21 mouse cellular contexts compared by ENCODE assay signal in genomic region chr7:121902757-121903411, GRCm38 (mm10). TPM values are rescaled to one million over a fixed set of nuclear protein-coding genes. Genes with fewer than 3 reads are reported as not detected.
A peak's percentile ranks its signal among the peaks of the same experiment; 100 is the strongest.
DNase-seq lines count a peak whose midpoint lies in the region; ATAC-seq and TF ChIP-seq lines count a peak whose summit lies in the region.
"Had no signal": no experiment of that assay in that cellular context is flagged by ENCODE, and none has a peak within 500 bp of the region (broad histone marks: within the 10 kb centered on the region; RNA-seq: fewer than 3 reads in every experiment).

No protein-coding gene starts in this region.

- 40% methylated on average over 8 of the region's 8 CpGs for WGBS in heart, embryonic 12.5 days
- WGBS in kidney, embryonic 14.5 days, result 62% methylated on average over 8 of the region's 8 CpGs
- 64% methylated on average over 8 of the region's 8 CpGs for WGBS in midbrain, postnatal 0 days
- WGBS in midbrain, embryonic 16.5 days, result 69% methylated on average over 8 of the region's 8 CpGs
- WGBS in stomach, embryonic 16.5 days, result 43% methylated on average over 8 of the region's 8 CpGs

- no peaks in the 10 kb centered on the region for H3K36me3 ChIP-seq in heart, embryonic 12.5 days
- H3K36me3 ChIP-seq in kidney, embryonic 14.5 days (ENCODE audit: control insufficient read depth, insufficient read depth, low read length), result no peaks in the 10 kb centered on the region
- H3K36me3 ChIP-seq in midbrain, postnatal 0 days (ENCODE audit: insufficient read depth, low read length), result no peaks in the 10 kb centered on the region
- H3K36me3 ChIP-seq in midbrain, embryonic 16.5 days (ENCODE audit: control insufficient read depth, insufficient read depth, low read length), result no peaks in the 10 kb centered on the region
- no peaks in the 10 kb centered on the region for H3K36me3 ChIP-seq in stomach, embryonic 16.5 days (ENCODE audit: control insufficient read depth, insufficient read depth, low read length)
- H3K36me3 ChIP-seq: hindbrain, embryonic 12.5 days had no signal

- no peak for TF ChIP-seq CTCF in midbrain, postnatal 0 days (IDR thresholded peaks at IDR 0.05)

- peak; percentile 75 for ATAC-seq in heart, embryonic 12.5 days (ENCODE audit: insufficient number of reproducible peaks, low FRiP score)
- ATAC-seq in kidney, embryonic 14.5 days (ENCODE audit: low FRiP score, low TSS enrichment), result peak; percentile 40; the same call in 1 of the 2 replicates
- no peak; the same call in 1 of the 2 replicates for ATAC-seq in midbrain, postnatal 0 days (ENCODE audit: low FRiP score)
- ATAC-seq in midbrain, embryonic 16.5 days, result no peak
- ATAC-seq in stomach, embryonic 16.5 days (ENCODE audit: insufficient read depth, low FRiP score), result peak; percentile 79; the same call in 1 of the 2 replicates
- ATAC-seq: forebrain, embryonic 16.5 days had no signal

- H3K27ac ChIP-seq in heart, embryonic 12.5 days (ENCODE audit: poor library complexity, severe bottlenecking), result peak overlapping the region; percentile 69
- no peak overlapping the region for H3K27ac ChIP-seq in kidney, embryonic 14.5 days (ENCODE audit: low read depth, low read length)
- no peak overlapping the region for H3K27ac ChIP-seq in midbrain, postnatal 0 days (ENCODE audit: low read depth, low read length)
- H3K27ac ChIP-seq in midbrain, embryonic 16.5 days (ENCODE audit: low read length), result no peak overlapping the region
- H3K27ac ChIP-seq in stomach, embryonic 16.5 days (ENCODE audit: low read length), result no peak overlapping the region; the same call in 1 of the 2 replicates
- H3K27ac ChIP-seq: hindbrain, embryonic 12.5 days; kidney, postnatal 0 days had no signal

- no peak overlapping the region for H3K4me2 ChIP-seq in heart, embryonic 12.5 days
- H3K4me2 ChIP-seq in kidney, embryonic 14.5 days (replicated peaks; ENCODE audit: low read depth, low read length), result no peak overlapping the region
- H3K4me2 ChIP-seq in midbrain, postnatal 0 days (ENCODE audit: low read depth, low read length, poor library complexity, severe bottlenecking), result no peak overlapping the region
- H3K4me2 ChIP-seq in midbrain, embryonic 16.5 days (ENCODE audit: low read length), result no peak overlapping the region
- no peak overlapping the region for H3K4me2 ChIP-seq in stomach, embryonic 16.5 days (ENCODE audit: low read depth, low read length)
- H3K4me2 ChIP-seq: hindbrain, embryonic 12.5 days had no signal

- intact Hi-C loops in heart, postnatal 36 days (cut with DNase I), result no loop called here

- H3K4me3 ChIP-seq in heart, embryonic 12.5 days, result no peak overlapping the region
- H3K4me3 ChIP-seq in kidney, embryonic 14.5 days (ENCODE audit: low read length), result no peak overlapping the region
- H3K4me3 ChIP-seq in midbrain, postnatal 0 days (ENCODE audit: low read depth, low read length), result no peak overlapping the region
- no peak overlapping the region for H3K4me3 ChIP-seq in midbrain, embryonic 16.5 days (ENCODE audit: low read depth, low read length)
- H3K4me3 ChIP-seq in stomach, embryonic 16.5 days (replicated peaks; ENCODE audit: low read length), result no peak overlapping the region
- H3K4me3 ChIP-seq: hindbrain, embryonic 12.5 days; myocyte had no signal

- H3K27me3 ChIP-seq in heart, embryonic 12.5 days (replicated peaks), result peaks cover 15% of the 10 kb centered on the region
- H3K27me3 ChIP-seq in kidney, embryonic 14.5 days (ENCODE audit: control insufficient read depth, insufficient read depth, low read length), result peaks cover 4% of the 10 kb centered on the region; the same call in 1 of the 2 replicates
- H3K27me3 ChIP-seq in midbrain, postnatal 0 days (ENCODE audit: insufficient read depth, low read length), result no peaks in the 10 kb centered on the region
- H3K27me3 ChIP-seq in midbrain, embryonic 16.5 days (ENCODE audit: control insufficient read depth, insufficient read depth, low read depth, low read length), result no peaks in the 10 kb centered on the region
- no peaks in the 10 kb centered on the region; the same call in 1 of the 2 replicates for H3K27me3 ChIP-seq in stomach, embryonic 16.5 days (ENCODE audit: control insufficient read depth, insufficient read depth, low read length)
- H3K27me3 ChIP-seq: hindbrain, embryonic 12.5 days had no signal

- peaks cover 20% of the 10 kb centered on the region for H3K4me1 ChIP-seq in heart, embryonic 12.5 days (replicated peaks)
- no peaks in the 10 kb centered on the region for H3K4me1 ChIP-seq in kidney, embryonic 14.5 days (ENCODE audit: control insufficient read depth, insufficient read depth, low read length)
- H3K4me1 ChIP-seq in midbrain, postnatal 0 days (ENCODE audit: insufficient read depth, low read length), result no peaks in the 10 kb centered on the region
- H3K4me1 ChIP-seq in midbrain, embryonic 16.5 days (ENCODE audit: control insufficient read depth, insufficient read depth, low read length), result no peaks in the 10 kb centered on the region
- no peaks in the 10 kb centered on the region; the same call in 1 of the 2 replicates for H3K4me1 ChIP-seq in stomach, embryonic 16.5 days (ENCODE audit: control insufficient read depth, insufficient read depth, low read length)

- H3K9me3 ChIP-seq in heart, embryonic 12.5 days (replicated peaks), result no peaks in the 10 kb centered on the region
- no peaks in the 10 kb centered on the region for H3K9me3 ChIP-seq in kidney, embryonic 14.5 days (ENCODE audit: control insufficient read depth, low read length)
- H3K9me3 ChIP-seq in midbrain, postnatal 0 days (ENCODE audit: low read length), result no peaks in the 10 kb centered on the region
- no peaks in the 10 kb centered on the region for H3K9me3 ChIP-seq in midbrain, embryonic 16.5 days (replicated peaks; ENCODE audit: control insufficient read depth, low read length, poor library complexity, severe bottlenecking)
- no peaks in the 10 kb centered on the region for H3K9me3 ChIP-seq in stomach, embryonic 16.5 days (replicated peaks; ENCODE audit: control insufficient read depth, low read length)
- H3K9me3 ChIP-seq: hindbrain, embryonic 12.5 days had no signal

- DNase-seq in heart, postnatal 36 days, result no peak
- DNase-seq in kidney, adult 11 months, result no peak
- peak; percentile 20 for DNase-seq in midbrain, postnatal 0 days (ENCODE audit: low spot score)
- DNase-seq in right cerebral cortex, postnatal 25 days, result no peak
- DNase-seq: cerebellum, adult 18-20 months; gastrocnemius, postnatal 10 days; layer of hippocampus, adult 9-11 months; lung, adult 18-20 months; right cerebral cortex, adult 18-20 months had no signal

- H3K9ac ChIP-seq in heart, embryonic 12.5 days, result no peak overlapping the region
- no peak overlapping the region for H3K9ac ChIP-seq in kidney, embryonic 14.5 days (ENCODE audit: low read depth, low read length)
- no peak overlapping the region for H3K9ac ChIP-seq in midbrain, postnatal 0 days (replicated peaks; ENCODE audit: low read length, poor library complexity, severe bottlenecking)
- H3K9ac ChIP-seq in midbrain, embryonic 16.5 days (ENCODE audit: low read depth, low read length), result no peak overlapping the region
- H3K9ac ChIP-seq in stomach, embryonic 16.5 days (ENCODE audit: low read length), result no peak overlapping the region
- H3K9ac ChIP-seq: hindbrain, embryonic 12.5 days had no signal

RNA-seq across cellular contexts. Expression of gene Scnn1b, which starts 38.0 kb away (rescaled TPM):
- not detected in 2 replicates for polyA plus RNA-seq in heart, embryonic 12.5 days (2016; fragmentation: Nextera tagmentation; extraction: Ambion mirVana)
- total RNA-seq in heart, postnatal 36 days (2021), result not detected
- 20.5 and 24.9 TPM in 2 replicates for polyA plus RNA-seq in kidney, embryonic 14.5 days (2014; fragmentation: Nextera tagmentation; extraction: Ambion mirVana)
- total RNA-seq in midbrain, postnatal 0 days (2014; rRNA removed), result 0.09 and 0.60 TPM in 2 replicates
- 0.47 and 0.52 TPM in 2 replicates for polyA plus RNA-seq in midbrain, postnatal 0 days (2015; fragmentation: Nextera tagmentation; extraction: Ambion mirVana)
- polyA plus RNA-seq in midbrain, embryonic 16.5 days (2015; fragmentation: Nextera tagmentation; extraction: Ambion mirVana), result 0.07 and 0.49 TPM in 2 replicates
- 0.81 and 1.3 TPM in 2 replicates for polyA plus RNA-seq in stomach, embryonic 16.5 days (2015; fragmentation: Nextera tagmentation; extraction: Ambion mirVana)
- total RNA-seq: left cerebral cortex, postnatal 25 days; megakaryocyte-erythroid progenitor cell, adult 5-6 weeks had no signal
- polyA plus RNA-seq: C2C12; myocyte; spleen, adult 2 months had no signal

Comparison
In these comparisons a context has a peak if more than half of its experiments do, and no peak if none do; other contexts are left out.
1. ATAC-seq: peak in heart, embryonic 12.5 days (single experiment), kidney, embryonic 14.5 days (single experiment) and stomach, embryonic 16.5 days (single experiment); none in midbrain, postnatal 0 days (single experiment) and midbrain, embryonic 16.5 days (single experiment).